8 mouse cellular contexts compared by ENCODE assay signal in genomic region chr5:150195514-150196210, GRCm38 (mm10).
A peak's percentile ranks its signal among the peaks of the same experiment; 100 is the strongest.
DNase-seq lines count a peak whose midpoint lies in the region; ATAC-seq and TF ChIP-seq lines count a peak whose summit lies in the region.

No protein-coding gene starts in this region.

- no peak overlapping the region for H3K27ac ChIP-seq in cerebellum, adult 2 months (ENCODE audit: insufficient read depth, low read length)
- H3K27ac ChIP-seq in forebrain, embryonic 16.5 days (ENCODE audit: low read length) = no peak overlapping the region
- peak overlapping the region; percentile 19; the same call in 1 of the 2 replicates for H3K27ac ChIP-seq in liver, postnatal 0 days (ENCODE audit: low read depth)
- H3K27ac ChIP-seq in neural tube, embryonic 14.5 days (ENCODE audit: low read depth, low read length) = no peak overlapping the region

- intact Hi-C loops in heart, postnatal 25 days (cut with DNase I) = loop anchor here (5.0 kb wide), 1 partner anchor 37 kb away; no protein-coding TSS in a partner anchor

- 2% methylated on average over 22 of the region's 22 CpGs for WGBS in cerebellum, adult 2 months
- WGBS in forebrain, embryonic 16.5 days = 4% methylated on average over 22 of the region's 22 CpGs
- 2% methylated on average over 22 of the region's 22 CpGs for WGBS in large intestine, adult 2 months
- WGBS in liver, postnatal 0 days (ENCODE audit: insufficient replicate concordance) = 2% methylated on average over 22 of the region's 22 CpGs
- WGBS in neural tube, embryonic 14.5 days = 4% methylated on average over 22 of the region's 22 CpGs

- peak overlapping the region; percentile 50 for H3K9ac ChIP-seq in forebrain, embryonic 16.5 days (replicated peaks; ENCODE audit: low read depth, low read length)
- H3K9ac ChIP-seq in liver, postnatal 0 days (replicated peaks) = peak overlapping the region; percentile 46; the same call in 1 of the 2 replicates
- H3K9ac ChIP-seq in neural tube, embryonic 14.5 days (replicated peaks; ENCODE audit: low read depth, low read length) = peak overlapping the region; percentile 37; the same call in 1 of the 2 replicates

- peak; percentile 73 for ATAC-seq in forebrain, embryonic 16.5 days
- ATAC-seq in liver, postnatal 0 days = peak; percentile 81
- ATAC-seq in neural tube, embryonic 14.5 days (ENCODE audit: low read depth) = peak; percentile 79; the same call in 1 of the 2 replicates

- no peaks in the 10 kb centered on the region for H3K9me3 ChIP-seq in forebrain, embryonic 16.5 days (ENCODE audit: control insufficient read depth, low read length)
- no peaks in the 10 kb centered on the region for H3K9me3 ChIP-seq in liver, postnatal 0 days (ENCODE audit: low read length)
- H3K9me3 ChIP-seq in neural tube, embryonic 14.5 days (ENCODE audit: control insufficient read depth, low read length) = no peaks in the 10 kb centered on the region

- H3K4me1 ChIP-seq in cerebellum, adult 2 months (ENCODE audit: control insufficient read depth, insufficient read depth, low read length) = no peaks in the 10 kb centered on the region
- H3K4me1 ChIP-seq in forebrain, embryonic 16.5 days (replicated peaks; ENCODE audit: control insufficient read depth, insufficient read depth, low read length) = peaks cover 9% of the 10 kb centered on the region
- H3K4me1 ChIP-seq in liver, postnatal 0 days (ENCODE audit: insufficient read depth) = no peaks in the 10 kb centered on the region
- H3K4me1 ChIP-seq in neural tube, embryonic 14.5 days (ENCODE audit: control insufficient read depth, insufficient read depth, low read length) = no peaks in the 10 kb centered on the region

- no peak for TF ChIP-seq CTCF in cerebellum, adult 2 months (IDR thresholded peaks at IDR 0.05; ENCODE audit: borderline replicate concordance, insufficient read depth, low read depth, low read length)
- TF ChIP-seq CTCF in liver, postnatal 0 days (IDR thresholded peaks at IDR 0.05; ENCODE audit: low read depth) = no peak

- no peak for TF ChIP-seq POLR2A in cerebellum, adult 2 months (IDR thresholded peaks at IDR 0.05; ENCODE audit: borderline replicate concordance, insufficient read depth, low read length)

- TF ChIP-seq EP300 in liver, postnatal 0 days (IDR thresholded peaks at IDR 0.05; ENCODE audit: low read depth) = peak; percentile 43

- DNase-seq in ES-CJ7 (ENCODE audit: low read depth, low spot score) = peak; percentile 78
- DNase-seq in cerebellum, adult 2 months = peak; percentile 73 to 80
- DNase-seq in heart, postnatal 25 days (ENCODE audit: low spot score) = peak; percentile 68
- DNase-seq in large intestine, adult 2 months (ENCODE audit: low read depth, low spot score) = peak; percentile 89
- DNase-seq in liver, postnatal 0 days = peak; percentile 70
- peak; percentile 53 for DNase-seq in testis, postnatal 14 days (ENCODE audit: low spot score)

- H3K4me3 ChIP-seq in cerebellum, adult 2 months (replicated peaks; ENCODE audit: insufficient read depth, low read depth, low read length) = peak overlapping the region; percentile 72
- H3K4me3 ChIP-seq in forebrain, embryonic 16.5 days (replicated peaks; ENCODE audit: low read length) = peak overlapping the region; percentile 43
- H3K4me3 ChIP-seq in liver, postnatal 0 days (ENCODE audit: low read depth, low read length) = peak overlapping the region; percentile 56
- peak overlapping the region; percentile 26 for H3K4me3 ChIP-seq in neural tube, embryonic 14.5 days (ENCODE audit: low read depth, low read length)

- no peaks in the 10 kb centered on the region for H3K27me3 ChIP-seq in cerebellum, adult 2 months (ENCODE audit: control insufficient read depth, insufficient read depth, low read length)
- H3K27me3 ChIP-seq in forebrain, embryonic 16.5 days (replicated peaks; ENCODE audit: control insufficient read depth, insufficient read depth, low read length) = no peaks in the 10 kb centered on the region
- no peaks in the 10 kb centered on the region for H3K27me3 ChIP-seq in liver, postnatal 0 days (ENCODE audit: insufficient read depth, low read length)
- H3K27me3 ChIP-seq in neural tube, embryonic 14.5 days (ENCODE audit: control insufficient read depth, insufficient read depth, low read length) = no peaks in the 10 kb centered on the region

- H3K36me3 ChIP-seq in forebrain, embryonic 16.5 days (ENCODE audit: control insufficient read depth, insufficient read depth) = no peaks in the 10 kb centered on the region
- H3K36me3 ChIP-seq in liver, postnatal 0 days (replicated peaks; ENCODE audit: insufficient read depth, low read length) = no peaks in the 10 kb centered on the region
- H3K36me3 ChIP-seq in neural tube, embryonic 14.5 days (ENCODE audit: control insufficient read depth, insufficient read depth, low read length) = no peaks in the 10 kb centered on the region

- H3K4me2 ChIP-seq in forebrain, embryonic 16.5 days (ENCODE audit: low read length) = peak overlapping the region; percentile 71
- H3K4me2 ChIP-seq in liver, postnatal 0 days (ENCODE audit: low read depth, low read length) = peak overlapping the region; percentile 67
- H3K4me2 ChIP-seq in neural tube, embryonic 14.5 days (ENCODE audit: low read depth, low read length) = peak overlapping the region; percentile 61
